Comparison of ENCODE assay signal across 11 mouse cellular contexts in the genomic region with DNA sequence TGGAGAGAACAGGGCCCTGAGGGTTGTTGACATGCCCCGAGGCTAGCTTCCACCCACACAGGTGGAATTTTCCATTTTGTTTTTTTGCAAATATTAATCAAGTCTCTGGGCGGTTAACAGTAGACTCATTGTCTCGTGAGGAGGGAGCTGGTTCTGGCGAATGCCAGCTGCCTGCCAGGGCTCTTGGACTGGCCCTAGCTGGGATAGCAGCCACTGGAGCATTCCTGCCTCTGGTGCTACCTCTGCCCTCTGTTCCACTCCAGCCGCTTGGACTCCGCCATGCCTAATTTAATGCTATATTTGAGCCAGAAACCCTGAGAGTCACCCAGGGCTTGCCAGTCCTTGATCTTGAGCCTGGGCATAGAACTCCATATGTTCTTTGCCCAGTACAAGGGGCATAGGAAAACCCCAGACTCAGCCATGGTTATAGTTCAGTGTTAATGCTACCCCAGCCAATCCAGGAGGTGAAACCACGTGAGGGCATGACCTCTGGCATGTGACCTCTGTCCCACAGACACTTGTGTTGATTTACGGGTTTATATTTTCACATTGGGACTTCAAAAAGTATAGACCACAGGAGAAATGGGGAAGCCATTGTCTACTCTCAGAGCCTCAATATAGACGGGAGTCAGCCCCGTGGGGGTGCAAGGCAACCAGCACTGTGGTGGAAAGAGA. TPM values are rescaled to one million over a fixed set of nuclear protein-coding genes. Genes with fewer than 3 reads are reported as not detected.
DNase-seq lines count a peak whose midpoint lies in the region; ATAC-seq and TF ChIP-seq lines count a peak whose summit lies in the region.
"Had no signal": no experiment of that assay in that cellular context is flagged by ENCODE, and none has a peak within 500 bp of the region (broad histone marks: within the 10 kb centered on the region; RNA-seq: fewer than 3 reads in every experiment).

No protein-coding gene starts in this region.

- no peaks in the 10 kb centered on the region for H3K9me3 ChIP-seq in midbrain, embryonic 14.5 days (ENCODE audit: control insufficient read depth, low read length)

- H3K4me2 ChIP-seq in midbrain, embryonic 14.5 days (ENCODE audit: low read length) = no peak overlapping the region

- H3K36me3 ChIP-seq in small intestine, adult 2 months (ENCODE audit: control insufficient read depth, insufficient read depth, low read length) = peaks cover 8% of the 10 kb centered on the region; the same call in 1 of the 2 replicates
- H3K36me3 ChIP-seq in midbrain, embryonic 14.5 days (ENCODE audit: control insufficient read depth, insufficient read depth, low read length) = no peaks in the 10 kb centered on the region

- no peak for TF ChIP-seq POLR2A in small intestine, adult 2 months (IDR thresholded peaks at IDR 0.05; ENCODE audit: low read depth, low read length)

- H3K27ac ChIP-seq in small intestine, adult 2 months (ENCODE audit: insufficient read depth, low read depth, low read length) = peak overlapping the region; percentile 30
- no peak overlapping the region for H3K27ac ChIP-seq in midbrain, embryonic 14.5 days (replicated peaks; ENCODE audit: low read depth, low read length)
- H3K27ac ChIP-seq: liver, embryonic 14.5 days had no signal

- H3K9ac ChIP-seq in midbrain, embryonic 14.5 days (replicated peaks; ENCODE audit: low read length) = no peak overlapping the region
- H3K9ac ChIP-seq: liver, embryonic 14.5 days had no signal

- H3K4me1 ChIP-seq in small intestine, adult 2 months (ENCODE audit: control insufficient read depth, insufficient read depth, insufficient read length, low read length) = peaks cover 26% of the 10 kb centered on the region
- H3K4me1 ChIP-seq in midbrain, embryonic 14.5 days (ENCODE audit: control insufficient read depth, insufficient read depth, low read length) = peaks cover 6% of the 10 kb centered on the region

- no peak for ATAC-seq in midbrain, embryonic 14.5 days (ENCODE audit: low FRiP score, low TSS enrichment)

- no peak for TF ChIP-seq CTCF in small intestine, adult 2 months (IDR thresholded peaks at IDR 0.05; ENCODE audit: extremely low read depth, insufficient read length, insufficient replicate concordance, low read depth, low read length)

- H3K27me3 ChIP-seq in small intestine, adult 2 months (ENCODE audit: control insufficient read depth, insufficient read depth, low read length) = no peaks in the 10 kb centered on the region
- H3K27me3 ChIP-seq in midbrain, embryonic 14.5 days (ENCODE audit: control insufficient read depth, insufficient read depth, low read length) = 0 out of 2 replicates have a peak, but pooled peaks cover 3% of the 10 kb centered on the region

- peak overlapping the region; percentile 9; the same call in 1 of the 2 replicates for H3K4me3 ChIP-seq in small intestine, adult 2 months (ENCODE audit: low read depth, low read length)
- no peak overlapping the region for H3K4me3 ChIP-seq in midbrain, embryonic 14.5 days (replicated peaks; ENCODE audit: low read depth, low read length)

- WGBS in small intestine, adult 2 months = 36% methylated on average over 10 of the region's 10 CpGs
- WGBS in midbrain, embryonic 14.5 days = 85% methylated on average over 10 of the region's 10 CpGs

- peak; percentile 13 for DNase-seq in gastrocnemius, postnatal 25 days
- DNase-seq in gastrocnemius, postnatal 4 days (ENCODE audit: low spot score in 2 of 2) = no peak
- peak; percentile 24 for DNase-seq in ovary, postnatal 36 days (ENCODE audit: low spot score)
- DNase-seq in ovary, postnatal 10 days (ENCODE audit: low spot score) = no peak
- peak; percentile 88 to 94 for DNase-seq in kidney, adult 8-10 months
- no peak for DNase-seq in thymus, postnatal 25 days
- DNase-seq in midbrain, embryonic 14.5 days = no peak
- DNase-seq: right cerebral cortex, postnatal 14 days; thymus, postnatal 36 days had no signal

RNA-seq across cellular contexts. Expression of a gene that starts 3.2 kb away (rescaled TPM):
- total RNA-seq in gastrocnemius, postnatal 25 days (2021) = 1 to 10 TPM in 1 of 2 experiments, under 1 TPM in 1; 0.18 to 1.3 TPM
- total RNA-seq in gastrocnemius, postnatal 4 days (2021) = under 1 TPM; 0.32 to 0.54 TPM
- polyA plus RNA-seq in small intestine, adult 2 months (2012; rRNA removed) = 41.7 and 92.0 TPM in 2 replicates
- polyA plus RNA-seq in midbrain, embryonic 14.5 days (2014; fragmentation: Nextera tagmentation; extraction: Ambion mirVana) = 0.21 and 0.45 TPM in 2 replicates

RNA-seq across cellular contexts. Expression of a gene that starts 3.3 kb away (rescaled TPM):
- under 1 TPM in 1 of 2 experiments, not detected in 1; 0.19 TPM for total RNA-seq in gastrocnemius, postnatal 25 days (2021)
- total RNA-seq in gastrocnemius, postnatal 4 days (2021) = under 1 TPM in 1 of 2 experiments, not detected in 1; 0.12 TPM
- 1.2 and 3.0 TPM in 2 replicates for polyA plus RNA-seq in small intestine, adult 2 months (2012; rRNA removed)
- 1.1 and 1.3 TPM in 2 replicates for polyA plus RNA-seq in midbrain, embryonic 14.5 days (2014; fragmentation: Nextera tagmentation; extraction: Ambion mirVana)

RNA-seq across cellular contexts. Expression of a gene that starts 33.9 kb away (rescaled TPM):
- 10 to 100 TPM; 28.1 to 29.8 TPM for total RNA-seq in gastrocnemius, postnatal 25 days (2021)
- 10 to 100 TPM; 40.1 to 46.9 TPM for total RNA-seq in gastrocnemius, postnatal 4 days (2021)
- polyA plus RNA-seq in small intestine, adult 2 months (2012; rRNA removed) = 3.4 and 6.3 TPM in 2 replicates
- 61.0 and 63.8 TPM in 2 replicates for polyA plus RNA-seq in midbrain, embryonic 14.5 days (2014; fragmentation: Nextera tagmentation; extraction: Ambion mirVana)

RNA-seq across cellular contexts. Expression of a gene that starts 43.9 kb away (rescaled TPM):
- 10 to 100 TPM; 61.2 to 65.4 TPM for total RNA-seq in gastrocnemius, postnatal 25 days (2021)
- 10 to 100 TPM; 64.8 to 70.6 TPM for total RNA-seq in gastrocnemius, postnatal 4 days (2021)
- 6.0 and 14.3 TPM in 2 replicates for polyA plus RNA-seq in small intestine, adult 2 months (2012; rRNA removed)
- polyA plus RNA-seq in midbrain, embryonic 14.5 days (2014; fragmentation: Nextera tagmentation; extraction: Ambion mirVana) = 356 and 457 TPM in 2 replicates

Comparison
In these comparisons a context has a peak if more than half of its experiments do, and no peak if none do; other contexts are left out.
1. DNase-seq: peak in gastrocnemius, postnatal 25 days (single experiment), ovary, postnatal 36 days (single experiment) and kidney, adult 8-10 months (2 of 2); none in gastrocnemius, postnatal 4 days (0 of 2), ovary, postnatal 10 days (single experiment), thymus, postnatal 25 days (single experiment) and midbrain, embryonic 14.5 days (single experiment).